Mouse (Mus musculus) left cerebral cortex, adult 2 months (tissue): Measurements from ENCODE around the gene Cd24a. TPM values are rescaled to one million over a fixed set of nuclear protein-coding genes. Genes with fewer than 3 reads are reported as not detected.

Source experiments
- DNase-seq, 2 experiments: peaks; one replicate each; pipeline ENCODE4 v3.0.0; 2021 to 2022; ENCODE audit warnings: low spot score in 2 of 2, mixed read lengths in 1 of 2; ENCODE audit errors: extremely low spot score in 1 of 2
- H3K27ac ChIP-seq: fragments of 200-600 bp; 2 replicates; pipeline ENCODE4 v1.8.1; 2022
- H3K4me3 ChIP-seq: fragments of 200-600 bp; 2 replicates; pipeline ENCODE4 v1.8.1; 2022
- CTCF ChIP-seq: fragments of 200-600 bp; IDR thresholded peaks from 2 replicates; pipeline ENCODE4 v1.8.1; 2022; ENCODE audit warnings: antibody characterized with exemption, mild to moderate bottlenecking, moderate library complexity
- intact Hi-C: fragments of 180-260 bp; cut with DNase I; formaldehyde crosslinking; loops from one replicate; pipeline ENCODE4 v1.15.1; 2025
- total RNA-seq, 2 experiments: library from RNA; stranded (reverse); gene quantifications; 2 replicates each; pipeline ENCODE4 v1.2.3; 2021

The Cd24a gene
- total RNA-seq, 2 experiments from 2014 or later, result 6.4 to 9.2 TPM

- Histone ChIP-seq H3K4me3 (no peak overlapping the region), H3K27ac (no peak overlapping the region)
- no peak for DNase-seq
- intact Hi-C loops, result no loop called here
- no peak for TF ChIP-seq CTCF
These were observed 53.7 kb downstream of the Cd24a start for GRCm38 (mm10) chr10:43631639-43632354.

GRCm38 (mm10) chr10:43633117-43633516, 55.0 kb downstream of the Cd24a start:
- H3K27ac ChIP-seq, result no peak overlapping the region
- H3K4me3 ChIP-seq, result no peak overlapping the region
- TF ChIP-seq CTCF, result no peak
- intact Hi-C loops, result no loop called here
- no peak for DNase-seq

Other genes with a start within 250 kb of the Cd24a start
- 1 to 10 TPM; 5.4 to 6.1 TPM for gene Bend3, start 99.5 kb upstream of the Cd24a start, total RNA-seq
- 1 to 10 TPM in 1 of 2 experiments, not detected in 1; 7.5 TPM for gene Gm9803, start 54.2 kb upstream of the Cd24a start, total RNA-seq
- 10 to 100 TPM; 43.4 to 50.4 TPM for gene 1700021F05Rik, start 37.3 kb upstream of the Cd24a start, total RNA-seq